Mouse (Mus musculus) megakaryocyte, embryonic 14.5 days (primary cell): ENCODE data around the gene Panx2.

ENCODE experiments used
- FLI1 ChIP-seq: IDR thresholded peaks from 2 replicates; pipeline ENCODE4 v1.6.1; 2012; ENCODE audit warnings: low read length, inconsistent platforms, mixed read lengths
- GATA1 ChIP-seq: IDR thresholded peaks from 3 replicates; pipeline ENCODE4 v1.6.1; 2012; ENCODE audit warnings: mixed read lengths, low read length, inconsistent platforms, borderline replicate concordance

- TF ChIP-seq GATA1 (no peak), FLI1 (no peak)
Observed at GRCm38 (mm10) chr15:89103921-89104320, 44.4 kb downstream of the Panx2 start.
